ENCODE assay signal across 22 mouse cellular contexts in genomic region chr5:134609916-134610643, GRCm38 (mm10). TPM values are rescaled to one million over a fixed set of nuclear protein-coding genes. Genes with fewer than 3 reads are reported as not detected.
"Had no signal": no experiment of that assay in that cellular context is flagged by ENCODE, and none has a peak within 500 bp of the region (broad histone marks: within the 10 kb centered on the region; RNA-seq: fewer than 3 reads in every experiment).

No protein-coding gene starts in this region.

- DNase-seq: lung, adult 18-20 months; lung, embryonic 14.5 days; lung, postnatal 10 days; lung, postnatal 4 days; midbrain, embryonic 14.5 days; retina, postnatal 1 day; right cerebral cortex, adult 18-20 months; right cerebral cortex, postnatal 25 days; right cerebral cortex, postnatal 4 days; spleen, adult 18-20 months; thymus, adult 2 months; thymus, postnatal 25 days had no signal

- H3K27me3 ChIP-seq: megakaryocyte, embryonic 14.5 days; neural tube, embryonic 13.5 days; neural tube, embryonic 15.5 days had no signal

- H3K36me3 ChIP-seq: neural tube, embryonic 15.5 days had no signal

- ATAC-seq: midbrain, embryonic 16.5 days had no signal

- H3K4me3 ChIP-seq: megakaryocyte, embryonic 14.5 days; myocyte; neural tube, embryonic 13.5 days; neural tube, embryonic 15.5 days had no signal

- H3K4me1 ChIP-seq: neural tube, embryonic 15.5 days had no signal

- H3K27ac ChIP-seq: liver, embryonic 14.5 days; neural tube, embryonic 13.5 days; neural tube, embryonic 15.5 days had no signal

RNA-seq across cellular contexts. Expression of gene Syna, which starts 50.1 kb away (rescaled TPM):
- total RNA-seq: megakaryocyte progenitor cell, adult 5-6 weeks had no signal
- polyA plus RNA-seq: liver, embryonic 14.5 days; liver, embryonic 16.5 days; lung, embryonic 14.5 days; neural tube, embryonic 11.5 days; stomach, embryonic 14.5 days had no signal
